Mouse (Mus musculus): ENCODE results near the gene Rab3b.
"Not testable (repeated sequence)": the region's sequence is repeated elsewhere in the genome, so short reads cannot be mapped to it uniquely, and the experiment has no call there.

- peak; percentile 8; the same call in 1 of the 2 replicates for TF ChIP-seq CTCF (IDR thresholded peaks at IDR 0.05; ENCODE audit: low read depth)
- TF ChIP-seq EP300 (IDR thresholded peaks at IDR 0.05; ENCODE audit: low read depth), result not testable (repeated sequence)
Observed at GRCm38 (mm10) chr4:108927945-108928344, 49.1 kb downstream of the Rab3b start.

All from heart, postnatal 0 days (tissue).